22 mouse cellular contexts compared by ENCODE assay signal in the genomic region with DNA sequence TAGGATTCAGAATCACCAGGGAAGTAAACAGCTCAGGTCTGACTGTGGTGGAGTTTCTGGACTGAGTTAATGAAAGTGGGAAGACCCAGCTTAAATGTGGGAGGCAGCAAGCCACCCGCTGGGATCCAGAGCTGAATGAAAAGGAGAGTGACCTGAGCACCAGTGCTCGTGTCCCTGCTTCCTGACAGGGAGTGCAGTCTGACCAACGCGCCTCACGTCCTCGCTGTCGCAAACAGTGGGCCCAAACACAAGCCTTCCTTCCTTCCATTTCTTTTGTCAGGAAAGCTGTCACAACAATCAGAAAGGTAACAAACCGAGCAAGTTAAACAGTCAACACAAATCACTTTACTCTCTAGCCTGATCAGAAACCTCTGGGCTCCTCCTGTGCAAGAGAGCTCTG. TPM values are rescaled to one million over a fixed set of nuclear protein-coding genes. Genes with fewer than 3 reads are reported as not detected.
DNase-seq lines count a peak whose midpoint lies in the region; ATAC-seq and TF ChIP-seq lines count a peak whose summit lies in the region.
"Had no signal": no experiment of that assay in that cellular context is flagged by ENCODE, and none has a peak within 500 bp of the region (broad histone marks: within the 10 kb centered on the region; RNA-seq: fewer than 3 reads in every experiment).

No protein-coding gene starts in this region.

- 60% methylated on average over 8 of the region's 8 CpGs for WGBS in heart, embryonic 15.5 days
- 77% methylated on average over 8 of the region's 8 CpGs for WGBS in liver, embryonic 15.5 days (ENCODE audit: insufficient replicate concordance)
- WGBS in liver, embryonic 11.5 days = 86% methylated on average over 8 of the region's 8 CpGs

- H3K9me3 ChIP-seq in heart, embryonic 15.5 days (replicated peaks) = no peaks in the 10 kb centered on the region
- no peaks in the 10 kb centered on the region for H3K9me3 ChIP-seq in liver, embryonic 15.5 days (replicated peaks)
- no peaks in the 10 kb centered on the region for H3K9me3 ChIP-seq in liver, embryonic 11.5 days (ENCODE audit: control insufficient read depth, low read length)
- H3K9me3 ChIP-seq in G1E (replicated peaks) = no peaks in the 10 kb centered on the region
- H3K9me3 ChIP-seq: embryonic facial prominence, embryonic 10.5 days; forebrain, embryonic 10.5 days; hindbrain, embryonic 15.5 days; intestine, embryonic 15.5 days; neural tube, embryonic 15.5 days had no signal

- H3K4me2 ChIP-seq in heart, embryonic 15.5 days = peak overlapping the region; percentile 74
- 0 out of 2 replicates have a peak overlapping the region, but pooled peaks have one; percentile 23 for H3K4me2 ChIP-seq in liver, embryonic 15.5 days
- H3K4me2 ChIP-seq in liver, embryonic 11.5 days = no peak overlapping the region
- H3K4me2 ChIP-seq: midbrain, embryonic 11.5 days had no signal

- H3K27ac ChIP-seq in heart, embryonic 15.5 days = peak overlapping the region; percentile 25; the same call in 1 of the 2 replicates
- H3K27ac ChIP-seq in liver, embryonic 15.5 days (replicated peaks) = no peak overlapping the region
- no peak overlapping the region for H3K27ac ChIP-seq in liver, embryonic 11.5 days (ENCODE audit: low read depth, low read length)
- H3K27ac ChIP-seq: embryonic facial prominence, embryonic 10.5 days; forebrain, embryonic 10.5 days; hindbrain, embryonic 15.5 days; intestine, embryonic 15.5 days; neural tube, embryonic 15.5 days had no signal

- H3K36me3 ChIP-seq in heart, embryonic 15.5 days = peaks cover 38% of the 10 kb centered on the region
- H3K36me3 ChIP-seq in liver, embryonic 15.5 days (replicated peaks) = peaks cover 58% of the 10 kb centered on the region
- H3K36me3 ChIP-seq in liver, embryonic 11.5 days (ENCODE audit: control insufficient read depth, insufficient read depth, low read length) = peaks cover 45% of the 10 kb centered on the region
- H3K36me3 ChIP-seq in G1E (replicated peaks) = peaks cover 62% of the 10 kb centered on the region

- no peaks in the 10 kb centered on the region for H3K27me3 ChIP-seq in heart, embryonic 15.5 days
- H3K27me3 ChIP-seq in liver, embryonic 15.5 days = no peaks in the 10 kb centered on the region
- H3K27me3 ChIP-seq in liver, embryonic 11.5 days (replicated peaks; ENCODE audit: control insufficient read depth, insufficient read depth, low read length) = no peaks in the 10 kb centered on the region
- H3K27me3 ChIP-seq in G1E (ENCODE audit: insufficient read depth, low read length) = no peaks in the 10 kb centered on the region
- H3K27me3 ChIP-seq: hindbrain, embryonic 15.5 days; intestine, embryonic 15.5 days; neural tube, embryonic 15.5 days; Patski had no signal

- H3K4me3 ChIP-seq in heart, embryonic 15.5 days = no peak overlapping the region
- no peak overlapping the region for H3K4me3 ChIP-seq in liver, embryonic 15.5 days (replicated peaks)
- H3K4me3 ChIP-seq in liver, embryonic 11.5 days (ENCODE audit: low read depth, low read length) = no peak overlapping the region
- H3K4me3 ChIP-seq in G1E (ENCODE audit: low read depth, low read length) = peak overlapping the region; percentile 43; the same call in 1 of the 2 replicates
- H3K4me3 ChIP-seq: hindbrain, embryonic 15.5 days; neural tube, embryonic 15.5 days had no signal

- peaks cover 54% of the 10 kb centered on the region for H3K4me1 ChIP-seq in heart, embryonic 15.5 days (replicated peaks)
- peaks cover 39% of the 10 kb centered on the region for H3K4me1 ChIP-seq in liver, embryonic 15.5 days (replicated peaks)
- peaks cover 10% of the 10 kb centered on the region; the same call in 1 of the 2 replicates for H3K4me1 ChIP-seq in liver, embryonic 11.5 days (replicated peaks; ENCODE audit: control insufficient read depth, insufficient read depth, low read length)
- peaks cover 51% of the 10 kb centered on the region for H3K4me1 ChIP-seq in G1E (ENCODE audit: insufficient read depth, low read depth, low read length)

- H3K9ac ChIP-seq in heart, embryonic 15.5 days = no peak overlapping the region
- no peak overlapping the region for H3K9ac ChIP-seq in liver, embryonic 15.5 days
- no peak overlapping the region for H3K9ac ChIP-seq in liver, embryonic 11.5 days (ENCODE audit: low read depth, low read length)
- H3K9ac ChIP-seq: hindbrain, embryonic 15.5 days had no signal

- no peak for ATAC-seq in heart, embryonic 15.5 days (replicated peaks; ENCODE audit: insufficient number of reproducible peaks, insufficient read depth, low FRiP score, low read depth)
- no peak for ATAC-seq in liver, embryonic 15.5 days (ENCODE audit: insufficient read depth)
- no peak for ATAC-seq in liver, embryonic 11.5 days (replicated peaks; ENCODE audit: low FRiP score)
- no peak for ATAC-seq in G1E (ENCODE audit: extremely low read depth, insufficient number of reproducible peaks, low FRiP score, poor library complexity, severe bottlenecking)
- ATAC-seq: CD4-positive, CD25-positive, alpha-beta regulatory T cell, adult 4 months; intestine, embryonic 15.5 days; Patski had no signal

- peak; percentile 86 for DNase-seq in heart, adult 11 months
- no peak for DNase-seq in heart, adult 9 months (ENCODE audit: low spot score in 2 of 2)
- no peak for DNase-seq in heart, adult 8-10 months (ENCODE audit: low spot score)
- DNase-seq in liver, embryonic 11.5 days (ENCODE audit: low spot score) = no peak
- no peak for DNase-seq in G1E (ENCODE audit: low spot score)
- DNase-seq: cerebellum, adult 11-12 months; cerebellum, postnatal 10 days; gastrocnemius, postnatal 25 days; heart, postnatal 36 days; kidney, postnatal 36 days; lung, adult 2 months; lung, postnatal 14 days had no signal

- TF ChIP-seq CTCF in G1E (IDR thresholded peaks at IDR 0.05; ENCODE audit: low read depth, low read length) = no peak

RNA-seq across cellular contexts. Expression of a gene that starts 2.7 kb away (rescaled TPM):
- polyA plus RNA-seq in heart, embryonic 15.5 days (2015; fragmentation: Nextera tagmentation; extraction: Ambion mirVana) = 145 and 179 TPM in 2 replicates
- total RNA-seq in heart, adult 8-10 months (2022) = 10 to 100 TPM; 35.1 to 41.5 (median 39.3) TPM
- polyA plus RNA-seq in liver, embryonic 15.5 days (2015; fragmentation: Nextera tagmentation; extraction: Ambion mirVana) = 123 and 141 TPM in 2 replicates
- 214 and 233 TPM in 2 replicates for polyA plus RNA-seq in liver, embryonic 11.5 days (2014; fragmentation: Nextera tagmentation; extraction: Ambion mirVana)
- total RNA-seq in G1E (2014; fragmentation: Nextera tagmentation) = 182 and 243 TPM in 2 replicates
- total RNA-seq in G1E (2017) = 86.0 and 93.2 TPM in 2 replicates
- 62.3 and 76.1 TPM in 2 replicates for polyA plus RNA-seq in G1E (2012)

RNA-seq across cellular contexts. Expression of a gene that starts 50.8 kb away (rescaled TPM):
- polyA plus RNA-seq in heart, embryonic 15.5 days (2015; fragmentation: Nextera tagmentation; extraction: Ambion mirVana) = 63.3 and 85.2 TPM in 2 replicates
- 10 to 100 TPM; 14.2 to 19.8 (median 16.7) TPM for total RNA-seq in heart, adult 8-10 months (2022)
- 68.2 and 73.7 TPM in 2 replicates for polyA plus RNA-seq in liver, embryonic 15.5 days (2015; fragmentation: Nextera tagmentation; extraction: Ambion mirVana)
- 212 and 235 TPM in 2 replicates for polyA plus RNA-seq in liver, embryonic 11.5 days (2014; fragmentation: Nextera tagmentation; extraction: Ambion mirVana)
- total RNA-seq in G1E (2014; fragmentation: Nextera tagmentation) = 34.3 and 48.4 TPM in 2 replicates
- 158 and 159 TPM in 2 replicates for total RNA-seq in G1E (2017)
- 24.1 and 35.6 TPM in 2 replicates for polyA plus RNA-seq in G1E (2012)
